Mouse (Mus musculus): ENCODE results near the gene Gm42906. TPM values are rescaled to one million over a fixed set of nuclear protein-coding genes. Genes with fewer than 3 reads are reported as not detected.
A peak's percentile ranks its signal among the peaks of the same experiment; 100 is the strongest.

Gm42906 gene
- total and polyA plus RNA-seq, 3 experiments: not detected

GRCm38 (mm10) chr5:151412666-151413463 lies 15.1 kb downstream of the Gm42906 start (continued):
- TF ChIP-seq ELF1 (IDR thresholded peaks at IDR 0.05; ENCODE audit: low read depth, low read length) (peak; percentile 37; the same call in 1 of the 2 replicates), SIN3A (IDR thresholded peaks at IDR 0.05; ENCODE audit: low read length) (no peak; the same call in 1 of the 2 replicates), MAX (IDR thresholded peaks at IDR 0.05; ENCODE audit: low read length) (no peak), USF2 (IDR thresholded peaks at IDR 0.05; ENCODE audit: borderline replicate concordance in 1 of 2, insufficient read depth in 1 of 2, low read depth in 1 of 2, low read length in 2 of 2) (no peak), POLR2A (IDR thresholded peaks at IDR 0.05; ENCODE audit: control insufficient read depth in 1 of 2, insufficient read depth in 1 of 2, low read depth in 1 of 2, low read length in 2 of 2, poor library complexity in 1 of 2) (no peak), ZC3H11A (IDR thresholded peaks at IDR 0.05; ENCODE audit: low read depth, low read length) (peak; percentile 24), GABPA (IDR thresholded peaks at IDR 0.05; ENCODE audit: low read depth, low read length) (no peak), POLR2AphosphoS5 (IDR thresholded peaks at IDR 0.05; ENCODE audit: borderline replicate concordance, low read depth, low read length) (no peak), ZKSCAN1 (IDR thresholded peaks at IDR 0.05; ENCODE audit: low read depth, low read length) (no peak), TBP (IDR thresholded peaks at IDR 0.05; ENCODE audit: low read depth, low read length) (0 out of 2 replicates have a peak, but pooled peaks have one; percentile 55), TAL1 (IDR thresholded peaks at IDR 0.05; ENCODE audit: low read length) (peak; percentile 39; the same call in 1 of the 2 replicates), ZMIZ1 (IDR thresholded peaks at IDR 0.05; ENCODE audit: low read depth, low read length) (no peak), MXI1 (IDR thresholded peaks at IDR 0.05; ENCODE audit: low read depth, low read length) (no peak; the same call in 1 of the 2 replicates), MAFK (IDR thresholded peaks at IDR 0.05; ENCODE audit: borderline replicate concordance, low read depth, low read length) (0 out of 2 replicates have a peak, but pooled peaks have one; percentile 18), NELFE (IDR thresholded peaks at IDR 0.05; ENCODE audit: low read depth, low read length) (no peak), POLR2AphosphoS2 (IDR thresholded peaks at IDR 0.05; ENCODE audit: low read length) (no peak), MEF2A (IDR thresholded peaks at IDR 0.05; ENCODE audit: extremely low read depth, insufficient replicate concordance, low read depth, low read length, poor library complexity, severe bottlenecking) (no peak), MYB (IDR thresholded peaks at IDR 0.05; ENCODE audit: low read depth, low read length) (no peak), UBTF (IDR thresholded peaks at IDR 0.05; ENCODE audit: borderline replicate concordance, insufficient read depth, low read depth, low read length) (no peak), BHLHE40 (IDR thresholded peaks at IDR 0.05; ENCODE audit: borderline replicate concordance, low read depth, low read length) (0 out of 2 replicates have a peak, but pooled peaks have one; percentile 10), JUND (IDR thresholded peaks at IDR 0.05; ENCODE audit: low read depth, low read length) (no peak)

- DNase-seq (ENCODE audit: low read depth, low spot score): no peak
- Histone ChIP-seq H3K27me3 (ENCODE audit: control insufficient read depth in 1 of 2, insufficient read depth in 2 of 2, low read length in 2 of 2) (no peaks in the 10 kb centered on the region), H3K9ac (ENCODE audit: control insufficient read depth, low read depth, low read length, poor library complexity, severe bottlenecking) (no peak overlapping the region), H3K36me3 (ENCODE audit: control insufficient read depth in 1 of 2, insufficient read depth in 2 of 2, low read length in 2 of 2) (peaks cover 0 to 4% of the 10 kb centered on the region in 2 experiments; a peak in 2 of 4 replicates), H3K79me2 (ENCODE audit: control insufficient read depth, insufficient read depth, low read length, poor library complexity) (no peaks in the 10 kb centered on the region), H3K4me3 (ENCODE audit: control insufficient read depth in 1 of 2, insufficient read depth in 1 of 2, low read depth in 2 of 2, low read length in 2 of 2) (no peak overlapping the region), H3K9me3 (replicated peaks; ENCODE audit: insufficient read depth, low read length) (no peaks in the 10 kb centered on the region), H3K4me1 (ENCODE audit: control insufficient read depth in 1 of 2, insufficient read depth in 2 of 2, low read length in 2 of 2) (peaks cover 6% of the 10 kb centered on the region in 2 experiments), H3K27ac (ENCODE audit: control insufficient read depth, low read depth, low read length) (no peak overlapping the region)
- TF ChIP-seq ZNF384 (IDR thresholded peaks at IDR 0.05; ENCODE audit: low read depth, low read length) (0 out of 2 replicates have a peak, but pooled peaks have one; percentile 6), RCOR1 (IDR thresholded peaks at IDR 0.05; ENCODE audit: low read depth, low read length) (no peak)
Observed at GRCm38 (mm10) chr5:151410006-151410405, 18.0 kb downstream of the Gm42906 start.

All from MEL (cell line).